Mouse (Mus musculus) CH12.LX (cell line): ENCODE measurements around the gene Wrap53. TPM values are rescaled to one million over a fixed set of nuclear protein-coding genes. Genes with fewer than 3 reads are reported as not detected.
A peak's percentile ranks its signal among the peaks of the same experiment; 100 is the strongest.
"Not testable (repeated sequence)": the region's sequence is repeated elsewhere in the genome, so short reads cannot be mapped to it uniquely, and the experiment has no call there.

ENCODE experiments used
- DNase-seq: peaks from one replicate; pipeline ENCODE4 v3.0.0-alpha.2; 2013; ENCODE audit errors: extremely low read depth
- H3K27ac ChIP-seq: 2 replicates; pipeline ENCODE4 v1.5.1; 2012; ENCODE audit warnings: low read depth, mild to moderate bottlenecking, control low read depth, moderate library complexity; ENCODE audit not compliant: insufficient read depth
- H3K27me3 ChIP-seq: replicated peaks from 2 replicates; pipeline ENCODE3; 2012; ENCODE audit warnings: inconsistent platforms
- H3K36me3 ChIP-seq, 2 experiments: replicated peaks in 1 of 2; 2 replicates each; pipeline versions ENCODE3 to v1.6.1; 2012; ENCODE audit warnings: inconsistent platforms in 1 of 2, low read length in 1 of 2, mild to moderate bottlenecking in 1 of 2, mixed read lengths in 1 of 2, moderate library complexity in 1 of 2; ENCODE audit not compliant: control insufficient read depth in 1 of 2, insufficient read depth in 1 of 2
- H3K4me1 ChIP-seq, 2 experiments: 2 replicates each; pipeline ENCODE4 v1.6.1; 2012; ENCODE audit warnings: inconsistent platforms in 1 of 2, moderate library complexity in 1 of 2; ENCODE audit not compliant: insufficient read depth in 2 of 2, control insufficient read depth in 1 of 2
- H3K4me2 ChIP-seq: 2 replicates; pipeline ENCODE4 v1.6.1; 2012; ENCODE audit warnings: low read depth, mild to moderate bottlenecking, control low read depth; ENCODE audit not compliant: poor library complexity, insufficient read depth, severe bottlenecking
- H3K4me3 ChIP-seq, 3 experiments: fragments of 150-350 bp in 1 of 3; sonication (generic) in 1 of 3; replicated peaks in 1 of 3; 2 replicates each; pipeline versions ENCODE3 to v1.5.1; 2011 to 2012; ENCODE audit warnings: low read depth in 2 of 3, low read length in 2 of 3, mild to moderate bottlenecking in 2 of 3, moderate library complexity in 2 of 3, control low read depth in 1 of 3, improper control_type of control experiment in 1 of 3, inconsistent platforms in 1 of 3, mixed read lengths in 1 of 3; ENCODE audit not compliant: poor library complexity in 1 of 3
- H3K79me2 ChIP-seq: replicated peaks from 2 replicates; pipeline ENCODE4 v1.6.1; 2012; ENCODE audit warnings: mild to moderate bottlenecking, moderate library complexity; ENCODE audit not compliant: control insufficient read depth, poor library complexity, insufficient read depth, severe bottlenecking; ENCODE audit errors: extremely low read depth
- H3K9ac ChIP-seq: 2 replicates; pipeline ENCODE4 v1.6.1; 2012; ENCODE audit warnings: low read depth, mild to moderate bottlenecking, control low read depth, moderate library complexity; ENCODE audit not compliant: insufficient read depth
- H3K9me3 ChIP-seq: replicated peaks from 2 replicates; pipeline ENCODE3; 2012; ENCODE audit warnings: low read length, inconsistent platforms, mixed read lengths
- CTCF ChIP-seq, 2 experiments: IDR thresholded peaks in 1 of 2; conservative IDR thresholded peaks in 1 of 2; 2 replicates each; pipeline ENCODE4 v1.5.1; 2011 to 2012; ENCODE audit warnings: low read depth in 2 of 2, low read length in 2 of 2, improper control_type of control experiment in 1 of 2, inconsistent platforms in 1 of 2, mild to moderate bottlenecking in 1 of 2, moderate library complexity in 1 of 2
- E2F4 ChIP-seq: IDR thresholded peaks from 2 replicates; pipeline ENCODE4 v1.6.1; 2011; ENCODE audit warnings: low read depth, low read length, improper control_type of control experiment; ENCODE audit not compliant: insufficient replicate concordance
- GABPA ChIP-seq: IDR thresholded peaks from 2 replicates; pipeline ENCODE4 v1.6.1; 2012; ENCODE audit warnings: low read depth, low read length, improper control_type of control experiment, inconsistent platforms; ENCODE audit not compliant: insufficient replicate concordance
- HCFC1 ChIP-seq: IDR thresholded peaks from 2 replicates; pipeline ENCODE4 v1.6.1; 2012; ENCODE audit warnings: low read depth, mild to moderate bottlenecking, inconsistent platforms, low read length, improper control_type of control experiment
- IRF4 ChIP-seq: IDR thresholded peaks from 2 replicates; pipeline ENCODE4 v1.6.1; 2014; ENCODE audit warnings: low read depth, mild to moderate bottlenecking, inconsistent platforms, low read length, improper control_type of control experiment
- JUND ChIP-seq: conservative IDR thresholded peaks from 2 replicates; pipeline ENCODE4 v1.6.1; 2011; ENCODE audit warnings: low read depth, low read length, improper control_type of control experiment
- KAT2A ChIP-seq: IDR thresholded peaks from 2 replicates; pipeline ENCODE4 v1.6.1; 2012; ENCODE audit warnings: low read length, improper control_type of control experiment, inconsistent platforms; ENCODE audit not compliant: insufficient replicate concordance
- MAZ ChIP-seq: IDR thresholded peaks from 2 replicates; pipeline ENCODE4 v1.6.1; 2012; ENCODE audit warnings: low read depth, mild to moderate bottlenecking, inconsistent platforms, low read length, improper control_type of control experiment, moderate library complexity
- MEF2A ChIP-seq: IDR thresholded peaks from 2 replicates; pipeline ENCODE4 v1.6.1; 2014; ENCODE audit warnings: low read depth, mild to moderate bottlenecking, inconsistent platforms, low read length, improper control_type of control experiment, borderline replicate concordance
- NELFE ChIP-seq: IDR thresholded peaks from 2 replicates; pipeline ENCODE4 v1.6.1; 2011; ENCODE audit warnings: low read depth, low read length, improper control_type of control experiment
- NRF1 ChIP-seq: IDR thresholded peaks from 2 replicates; pipeline ENCODE4 v1.6.1; 2014; ENCODE audit warnings: low read depth, mild to moderate bottlenecking, inconsistent platforms, low read length, improper control_type of control experiment, moderate library complexity
- PAX5 ChIP-seq: IDR thresholded peaks from 2 replicates; pipeline ENCODE4 v1.6.1; 2012; ENCODE audit warnings: low read length, inconsistent platforms, mixed read lengths
- POLR2A ChIP-seq: IDR thresholded peaks from 2 replicates; pipeline ENCODE4 v1.6.1; 2011; ENCODE audit warnings: low read depth, mild to moderate bottlenecking, improper control_type of control experiment, low read length
- POLR2AphosphoS2 ChIP-seq: IDR thresholded peaks from 2 replicates; pipeline ENCODE4 v1.6.1; 2011; ENCODE audit warnings: low read depth, low read length, improper control_type of control experiment
- RCOR1 ChIP-seq: conservative IDR thresholded peaks from 2 replicates; pipeline ENCODE4 v1.6.1; 2012; ENCODE audit warnings: low read depth, mild to moderate bottlenecking, inconsistent platforms, low read length, improper control_type of control experiment
- SMC3 ChIP-seq: IDR thresholded peaks from 2 replicates; pipeline ENCODE4 v1.6.1; 2011; ENCODE audit warnings: low read depth, low read length, improper control_type of control experiment
- TBP ChIP-seq: conservative IDR thresholded peaks from 2 replicates; pipeline ENCODE4 v1.6.1; 2011; ENCODE audit warnings: low read depth, low read length, improper control_type of control experiment
- UBTF ChIP-seq: IDR thresholded peaks from 2 replicates; pipeline ENCODE4 v1.6.1; 2012; ENCODE audit warnings: low read depth, mild to moderate bottlenecking, inconsistent platforms, low read length, improper control_type of control experiment, moderate library complexity
- USF2 ChIP-seq: conservative IDR thresholded peaks from 2 replicates; pipeline ENCODE4 v1.6.1; 2011; ENCODE audit warnings: low read depth, low read length, improper control_type of control experiment
- ZMIZ1 ChIP-seq: IDR thresholded peaks from 2 replicates; pipeline ENCODE4 v1.6.1; 2012; ENCODE audit warnings: low read depth, mild to moderate bottlenecking, inconsistent platforms, low read length, improper control_type of control experiment
- ZNF384 ChIP-seq: IDR thresholded peaks from 2 replicates; pipeline ENCODE4 v1.6.1; 2012; ENCODE audit warnings: low read depth, low read length, improper control_type of control experiment, inconsistent platforms
- dilution Hi-C: fragments of 300-500 bp; cut with MboI; formaldehyde crosslinking; loops from 2 replicates; pipeline ENCODE4 v1.14.3; 2020; ENCODE audit warnings: low sequenced_read_pairs; ENCODE audit not compliant: extremely low pct_unique_long_range_greater_than_20kb, extremely low pct_ligation_motif_present
- in situ Hi-C: fragments of 300-500 bp; cut with MboI; formaldehyde crosslinking; loops from 3 replicates; pipeline ENCODE4 v1.14.3; 2019; ENCODE audit warnings: low sequenced_read_pairs, low pct_ligation_motif_present, low pct_unique_long_range_greater_than_20kb, mixed read lengths
- polyA plus RNA-seq: library from polyadenylated mRNA; unstranded; fragments of >175 nt; gene quantifications from 2 replicates; pipeline ENCODE4 v1.2.1, GENCODE M21; 2012; ENCODE audit warnings: low read depth; ENCODE audit not compliant: insufficient read length
- total RNA-seq, 2 experiments: library from RNA; depleted of rRNA; stranded (reverse); fragments of 300-350 nt in 1 of 2; fragments of >200 nt in 1 of 2; gene quantifications; 2 replicates each; pipeline ENCODE4 v1.2.3; 2012 to 2014

The Wrap53 gene
- total and polyA plus RNA-seq, 3 experiments, result 25.4 to 36.0 (median 34.2) TPM

GRCm38 (mm10) chr11:69624339-69624738, 44.3 kb upstream of the Wrap53 start:
- DNase-seq, H3K4me2 ChIP-seq, H3K27ac ChIP-seq, in situ Hi-C loops, H3K36me3 ChIP-seq, H3K4me1 ChIP-seq, H3K4me3 ChIP-seq, H3K9me3 ChIP-seq, H3K9ac ChIP-seq, H3K79me2 ChIP-seq, dilution Hi-C loops: not testable (repeated sequence)
- peaks cover 25% of the 10 kb centered on the region for H3K27me3 ChIP-seq
- TF ChIP-seq TBP, result peak; percentile 60; the same call in 1 of the 2 replicates

GRCm38 (mm10) chr11:69623006-69623405, 43.0 kb upstream of the Wrap53 start:
- dilution Hi-C loops (no loop called here), in situ Hi-C loops (no loop called here)
- H3K4me1 ChIP-seq, result no peaks in the 10 kb centered on the region; a peak in 1 of 4 replicates
- no peak for TF ChIP-seq RCOR1
- TF ChIP-seq ZNF384, result no peak
- no peak for TF ChIP-seq POLR2AphosphoS2
- peaks cover 34% of the 10 kb centered on the region for H3K27me3 ChIP-seq
- H3K9me3 ChIP-seq, result no peaks in the 10 kb centered on the region
- H3K27ac ChIP-seq, result no peak overlapping the region
- DNase-seq, result no peak
- H3K36me3 ChIP-seq, result no peaks in the 10 kb centered on the region
- H3K4me3 ChIP-seq, result no peak overlapping the region
- H3K9ac ChIP-seq, result no peak overlapping the region
- H3K79me2 ChIP-seq, result no peaks in the 10 kb centered on the region
- H3K4me2 ChIP-seq, result no peak overlapping the region

GRCm38 (mm10) chr11:69622406-69622805, 42.4 kb upstream of the Wrap53 start:
- no peaks in the 10 kb centered on the region for H3K79me2 ChIP-seq
- TF ChIP-seq KAT2A (no peak), E2F4 (no peak), HCFC1 (no peak), IRF4 (no peak), NELFE (no peak), JUND (no peak), ZMIZ1 (no peak), SMC3 (no peak), NRF1 (no peak), MAZ (no peak), GABPA (no peak), POLR2A (no peak), UBTF (no peak), MEF2A (no peak), USF2 (no peak), PAX5 (no peak), CTCF (conservative IDR thresholded peaks at IDR 0.05 in 1 of 2, IDR thresholded peaks at IDR 0.05 in 1 of 2; ENCODE audit: low read depth in 2 of 2, low read length in 2 of 2) (no peak), TBP (no peak)
- TF ChIP-seq, all 38 proteins: peak for 0
- H3K36me3 ChIP-seq, result no peaks in the 10 kb centered on the region
- no peak for DNase-seq
- in situ Hi-C loops, result no loop called here
- H3K27ac ChIP-seq, result no peak overlapping the region
- H3K9ac ChIP-seq, result no peak overlapping the region
- no peaks in the 10 kb centered on the region for H3K4me1 ChIP-seq
- dilution Hi-C loops, result no loop called here
- H3K27me3 ChIP-seq, result peaks cover 40% of the 10 kb centered on the region
- H3K9me3 ChIP-seq, result no peaks in the 10 kb centered on the region
- H3K4me2 ChIP-seq, result no peak overlapping the region
- H3K4me3 ChIP-seq, result no peak overlapping the region
